Mouse (Mus musculus) G1E (cell line): Measurements from ENCODE around the gene Syt5. TPM values are rescaled to one million over a fixed set of nuclear protein-coding genes. Genes with fewer than 3 reads are reported as not detected.
A peak's percentile ranks its signal among the peaks of the same experiment; 100 is the strongest.

Experiments used
- ATAC-seq: 2 replicates; pipeline ENCODE4 v1.8.0; 2016; ENCODE audit warnings: mild to moderate bottlenecking; ENCODE audit not compliant: insufficient number of reproducible peaks, poor library complexity, low FRiP score, severe bottlenecking; ENCODE audit errors: extremely low read depth
- DNase-seq: peaks from one replicate; pipeline ENCODE4 v3.0.0; 2012; ENCODE audit warnings: low spot score
- H3K27me3 ChIP-seq: 2 replicates; pipeline ENCODE4 v1.6.1; 2012; ENCODE audit warnings: mild to moderate bottlenecking, low read length, inconsistent platforms; ENCODE audit not compliant: insufficient read depth
- H3K36me3 ChIP-seq: replicated peaks from 2 replicates; pipeline ENCODE3; 2012; ENCODE audit warnings: mild to moderate bottlenecking, inconsistent platforms
- H3K4me1 ChIP-seq: 2 replicates; pipeline ENCODE4 v1.6.1; 2012; ENCODE audit warnings: low read depth, low read length, inconsistent platforms, mixed read lengths; ENCODE audit not compliant: insufficient read depth
- H3K4me3 ChIP-seq: 2 replicates; pipeline ENCODE4 v1.5.1; 2012; ENCODE audit warnings: low read depth, mild to moderate bottlenecking, inconsistent platforms, low read length, moderate library complexity, mixed read lengths
- H3K9me3 ChIP-seq: replicated peaks from 2 replicates; pipeline ENCODE4 v1.6.1; 2012; ENCODE audit warnings: inconsistent platforms
- CTCF ChIP-seq: IDR thresholded peaks from 2 replicates; pipeline ENCODE4 v1.5.1; 2012; ENCODE audit warnings: low read depth, low read length, inconsistent platforms, mixed read lengths
- GATA1 ChIP-seq: IDR thresholded peaks from 2 replicates; pipeline ENCODE4 v1.6.1; 2012; ENCODE audit warnings: borderline replicate concordance, low read length, inconsistent platforms, mixed read lengths
- GATA2 ChIP-seq: IDR thresholded peaks from 2 replicates; pipeline ENCODE4 v1.6.1; 2012; ENCODE audit warnings: low read depth, low read length, inconsistent platforms, borderline replicate concordance
- POLR2AphosphoS5 ChIP-seq: IDR thresholded peaks from 2 replicates; pipeline ENCODE4 v1.6.1; 2012; ENCODE audit warnings: low read depth, low read length, inconsistent platforms; ENCODE audit not compliant: insufficient replicate concordance
- TAL1 ChIP-seq: conservative IDR thresholded peaks from 2 replicates; pipeline ENCODE4 v1.6.1; 2012; ENCODE audit warnings: low read depth, low read length, inconsistent platforms, mixed read lengths
- polyA plus RNA-seq: library from polyadenylated mRNA; stranded (reverse); fragments of >175 nt; gene quantifications from 2 replicates; pipeline ENCODE4 v1.2.3, GENCODE M21; 2012
- total RNA-seq, 2 experiments: library from RNA; stranded (forward) in 1 of 2; stranded (reverse) in 1 of 2; fragments of 200-1000 nt in 1 of 2; fragments of >200 nt in 1 of 2; fragmentation: Nextera tagmentation in 1 of 2; gene quantifications; 2 replicates each; pipeline ENCODE4 v1.2.3; 2014 to 2017

The Syt5 gene
- total and polyA plus RNA-seq, 3 experiments = not detected

GRCm38 (mm10) chr7:4513829-4514712 is 33.3 kb downstream of the Syt5 start:
- DNase-seq = no peak
- Histone ChIP-seq H3K4me3 (no peak overlapping the region), H3K4me1 (peaks cover 18% of the 10 kb centered on the region), H3K27me3 (peaks cover 28% of the 10 kb centered on the region), H3K9me3 (no peaks in the 10 kb centered on the region), H3K36me3 (no peaks in the 10 kb centered on the region)
- ATAC-seq = no peak
- TF ChIP-seq GATA1 = no peak
- TF ChIP-seq GATA2 = no peak
- TF ChIP-seq POLR2AphosphoS5 = no peak
- TF ChIP-seq TAL1 = no peak
- no peak for TF ChIP-seq CTCF

GRCm38 (mm10) chr7:4513236-4513635 is 34.1 kb downstream of the Syt5 start:
- TF ChIP-seq GATA1 = no peak
- peak; percentile 88 for TF ChIP-seq CTCF
- no peak for TF ChIP-seq TAL1
- no peak for TF ChIP-seq GATA2
- TF ChIP-seq POLR2AphosphoS5 = no peak
- Histone ChIP-seq H3K36me3 (no peaks in the 10 kb centered on the region), H3K9me3 (no peaks in the 10 kb centered on the region), H3K4me3 (no peak overlapping the region), H3K4me1 (peaks cover 23% of the 10 kb centered on the region), H3K27me3 (peaks cover 28% of the 10 kb centered on the region)
- peak; percentile 73 for DNase-seq
- peak; percentile 48 for ATAC-seq

- TF ChIP-seq CTCF = no peak
- ATAC-seq (no peak), DNase-seq (no peak)
- Histone ChIP-seq H3K4me3 (no peak overlapping the region), H3K27me3 (peaks cover 28% of the 10 kb centered on the region), H3K9me3 (no peaks in the 10 kb centered on the region; the same call in 1 of the 2 replicates), H3K36me3 (no peaks in the 10 kb centered on the region), H3K4me1 (peaks cover 35% of the 10 kb centered on the region)
These were observed 35.7 kb downstream of the Syt5 start for GRCm38 (mm10) chr7:4511489-4512224.

GRCm38 (mm10) chr7:4509863-4510608 is 37.3 kb downstream of the Syt5 start:
- ATAC-seq (0 out of 2 replicates have a peak, but pooled peaks have one; percentile 43), DNase-seq (peak; percentile 81)
- TF ChIP-seq GATA2 (no peak), POLR2AphosphoS5 (no peak), GATA1 (no peak), CTCF (peak; percentile 71), TAL1 (no peak)
- Histone ChIP-seq H3K9me3 (no peaks in the 10 kb centered on the region; the same call in 1 of the 2 replicates), H3K36me3 (no peaks in the 10 kb centered on the region), H3K4me3 (no peak overlapping the region), H3K27me3 (peaks cover 21% of the 10 kb centered on the region), H3K4me1 (peaks cover 40% of the 10 kb centered on the region)

- Histone ChIP-seq H3K36me3 (no peaks in the 10 kb centered on the region), H3K27me3 (peaks cover 12% of the 10 kb centered on the region), H3K4me1 (peaks cover 53% of the 10 kb centered on the region), H3K9me3 (no peaks in the 10 kb centered on the region; the same call in 1 of the 2 replicates), H3K4me3 (no peak overlapping the region)
- no peak for DNase-seq
- TF ChIP-seq CTCF (no peak), POLR2AphosphoS5 (no peak), GATA1 (no peak)
- ATAC-seq = no peak
These were observed 38.6 kb downstream of the Syt5 start for GRCm38 (mm10) chr7:4508739-4509116.

- ATAC-seq = no peak
- Histone ChIP-seq H3K9me3 (no peaks in the 10 kb centered on the region; the same call in 1 of the 2 replicates), H3K4me1 (peaks cover 53% of the 10 kb centered on the region), H3K36me3 (no peaks in the 10 kb centered on the region), H3K4me3 (no peak overlapping the region), H3K27me3 (peaks cover 12% of the 10 kb centered on the region; the same call in 1 of the 2 replicates)
- no peak for DNase-seq
- TF ChIP-seq CTCF (no peak), GATA2 (no peak), TAL1 (no peak), POLR2AphosphoS5 (no peak), GATA1 (no peak)
These were observed 39.1 kb downstream of the Syt5 start for GRCm38 (mm10) chr7:4508062-4508738.
